Mouse (Mus musculus): ENCODE results near the gene Olfr574. TPM values are rescaled to one million over a fixed set of nuclear protein-coding genes. Genes with fewer than 3 reads are reported as not detected.

Olfr574 gene
- polyA plus RNA-seq, 1 experiment, result not detected

- Histone ChIP-seq H3K4me1 (ENCODE audit: control insufficient read depth, insufficient read depth, low read length) (no peaks in the 10 kb centered on the region), H3K4me3 (replicated peaks; ENCODE audit: extremely low read depth, low read depth, low read length) (no peak overlapping the region)
- DNase-seq, result no peak
- WGBS, result 50% methylated on average over 3 of the region's 3 CpGs
- TF ChIP-seq POLR2A (IDR thresholded peaks at IDR 0.05; ENCODE audit: borderline replicate concordance, extremely low read depth, low read depth, low read length), result no peak
- no peak for TF ChIP-seq CTCF (IDR thresholded peaks at IDR 0.05; ENCODE audit: insufficient read depth, low read length)
Observed at GRCm38 (mm10) chr7:102958137-102958536, 9.9 kb downstream of the Olfr574 start.

- TF ChIP-seq CTCF (IDR thresholded peaks at IDR 0.05; ENCODE audit: insufficient read depth, low read length) (no peak), POLR2A (IDR thresholded peaks at IDR 0.05; ENCODE audit: borderline replicate concordance, extremely low read depth, low read depth, low read length) (no peak)
- no peak for DNase-seq
- Histone ChIP-seq H3K4me1 (ENCODE audit: control insufficient read depth, insufficient read depth, low read length) (no peaks in the 10 kb centered on the region), H3K4me3 (replicated peaks; ENCODE audit: extremely low read depth, low read depth, low read length) (no peak within 1 kb of the TSS)
- 23% methylated on average over 1 of the region's 1 CpGs for WGBS
Observed at GRCm38 (mm10) chr7:102958593-102958992, 10.3 kb downstream of the Olfr574 start, which contains the start of gene Olfr575. Olfr575 (minus strand) TSS chr7:102958775.

- no peak within 1 kb of the TSS for H3K4me3 ChIP-seq (replicated peaks; ENCODE audit: extremely low read depth, low read depth, low read length)
- no peaks in the 10 kb centered on the region; the same call in 1 of the 2 replicates for H3K4me1 ChIP-seq (ENCODE audit: control insufficient read depth, insufficient read depth, low read length)
- TF ChIP-seq POLR2A (IDR thresholded peaks at IDR 0.05; ENCODE audit: borderline replicate concordance, extremely low read depth, low read depth, low read length) (no peak), CTCF (IDR thresholded peaks at IDR 0.05; ENCODE audit: insufficient read depth, low read length) (no peak)
- 14% methylated on average over 2 of the region's 2 CpGs for WGBS
- DNase-seq, result no peak
Observed at GRCm38 (mm10) chr7:102962360-102962759, 14.1 kb downstream of the Olfr574 start, which contains the start of gene Olfr576. Olfr576 (plus strand) TSS chr7:102962660.

GRCm38 (mm10) chr7:102974399-102974798 is 26.1 kb downstream of the Olfr574 start:
- DNase-seq, result no peak
- TF ChIP-seq POLR2A (IDR thresholded peaks at IDR 0.05; ENCODE audit: borderline replicate concordance, extremely low read depth, low read depth, low read length) (no peak), CTCF (IDR thresholded peaks at IDR 0.05; ENCODE audit: insufficient read depth, low read length) (no peak)
- WGBS, result 26% methylated on average over 1 of the region's 1 CpGs
- no peaks in the 10 kb centered on the region for H3K4me1 ChIP-seq (ENCODE audit: control insufficient read depth, insufficient read depth, low read length)
- H3K4me3 ChIP-seq (replicated peaks; ENCODE audit: extremely low read depth, low read depth, low read length), result no peak overlapping the region

GRCm38 (mm10) chr7:102975843-102976242 is 27.6 kb downstream of the Olfr574 start, which contains the start of gene Olfr577:
Olfr577 (minus strand) TSS chr7:102975943.
- DNase-seq, result no peak

GRCm38 (mm10) chr7:102989224-102989623 is 41.0 kb downstream of the Olfr574 start, which contains the start of gene Olfr578:
Olfr578 (minus strand) TSS chr7:102989324.
- DNase-seq, result no peak
- Histone ChIP-seq H3K4me3 (replicated peaks; ENCODE audit: extremely low read depth, low read depth, low read length) (no peak within 1 kb of the TSS), H3K4me1 (ENCODE audit: control insufficient read depth, insufficient read depth, low read length) (no peaks in the 10 kb centered on the region)
- no peak for TF ChIP-seq POLR2A (IDR thresholded peaks at IDR 0.05; ENCODE audit: borderline replicate concordance, extremely low read depth, low read depth, low read length)
- WGBS, result 56% methylated on average over 3 of the region's 3 CpGs

More at GRCm38 (mm10) chr7:102975843-102976242, 27.6 kb downstream of the Olfr574 start, which contains the start of gene Olfr577:
- Histone ChIP-seq H3K4me1 (ENCODE audit: control insufficient read depth, insufficient read depth, low read length) (no peaks in the 10 kb centered on the region), H3K4me3 (replicated peaks; ENCODE audit: extremely low read depth, low read depth, low read length) (no peak within 1 kb of the TSS)
- WGBS, result 67% methylated on average over 2 of the region's 2 CpGs
- TF ChIP-seq POLR2A (IDR thresholded peaks at IDR 0.05; ENCODE audit: borderline replicate concordance, extremely low read depth, low read depth, low read length) (no peak), CTCF (IDR thresholded peaks at IDR 0.05; ENCODE audit: insufficient read depth, low read length) (no peak)

Other genes starting within 250 kb of the Olfr574 start
- gene Olfr558, start 246.3 kb upstream of the Olfr574 start, polyA plus RNA-seq (2012; rRNA removed), result 0.17 and 0.37 TPM in 2 replicates
- gene Olfr33, start 229.4 kb upstream of the Olfr574 start, polyA plus RNA-seq (2012; rRNA removed), result not detected in 2 replicates
- not detected in 2 replicates for gene Olfr559, start 221.0 kb upstream of the Olfr574 start, polyA plus RNA-seq (2012; rRNA removed)
- gene Olfr560, start 189.1 kb upstream of the Olfr574 start, polyA plus RNA-seq (2012; rRNA removed), result not detected in 2 replicates
- 0.53 and 1.7 TPM in 2 replicates for gene Olfr78, start 189.0 kb upstream of the Olfr574 start, polyA plus RNA-seq (2012; rRNA removed)
- 0.10 TPM in 1 of 2 replicates, not detected in the other for gene Olfr561, start 177.2 kb upstream of the Olfr574 start, polyA plus RNA-seq (2012; rRNA removed)
- not detected in 2 replicates for gene Olfr564, start 145.0 kb upstream of the Olfr574 start, polyA plus RNA-seq (2012; rRNA removed)
- gene Olfr566, start 89.7 kb upstream of the Olfr574 start, polyA plus RNA-seq (2012; rRNA removed), result not detected in 2 replicates
- not detected in 2 replicates for gene Olfr568, start 71.3 kb upstream of the Olfr574 start, polyA plus RNA-seq (2012; rRNA removed)
- not detected in 2 replicates for gene Olfr569, start 57.6 kb upstream of the Olfr574 start, polyA plus RNA-seq (2012; rRNA removed)
- gene Olfr570, start 53.9 kb upstream of the Olfr574 start, polyA plus RNA-seq (2012; rRNA removed), result not detected in 2 replicates
- not detected in 2 replicates for gene Olfr571, start 30.9 kb upstream of the Olfr574 start, polyA plus RNA-seq (2012; rRNA removed)
- not detected in 2 replicates for gene Olfr572, start 24.1 kb upstream of the Olfr574 start, polyA plus RNA-seq (2012; rRNA removed)
- gene Olfr573-ps1, start 5.9 kb upstream of the Olfr574 start, polyA plus RNA-seq (2012; rRNA removed), result not detected in 2 replicates
- gene Olfr575, start 10.3 kb downstream of the Olfr574 start, polyA plus RNA-seq (2012; rRNA removed), result not detected in 2 replicates
- gene Olfr576, start 14.2 kb downstream of the Olfr574 start, polyA plus RNA-seq (2012; rRNA removed), result not detected in 2 replicates
- not detected in 2 replicates for gene Olfr577, start 27.5 kb downstream of the Olfr574 start, polyA plus RNA-seq (2012; rRNA removed)
- gene Olfr578, start 40.9 kb downstream of the Olfr574 start, polyA plus RNA-seq (2012; rRNA removed), result not detected in 2 replicates
- gene Olfr582, start 89.6 kb downstream of the Olfr574 start, polyA plus RNA-seq (2012; rRNA removed), result not detected in 2 replicates
- gene Olfr583, start 102.8 kb downstream of the Olfr574 start, polyA plus RNA-seq (2012; rRNA removed), result not detected in 2 replicates
- gene Olfr584, start 133.4 kb downstream of the Olfr574 start, polyA plus RNA-seq (2012; rRNA removed), result not detected in 2 replicates
- not detected in 2 replicates for gene Olfr585, start 149.3 kb downstream of the Olfr574 start, polyA plus RNA-seq (2012; rRNA removed)
- not detected in 2 replicates for gene Olfr586, start 177.2 kb downstream of the Olfr574 start, polyA plus RNA-seq (2012; rRNA removed)
- gene Olfr588-ps1, start 192.4 kb downstream of the Olfr574 start, polyA plus RNA-seq (2012; rRNA removed), result not detected in 2 replicates
- gene Olfr589, start 207.9 kb downstream of the Olfr574 start, polyA plus RNA-seq (2012; rRNA removed), result not detected in 2 replicates
- not detected in 2 replicates for gene Olfr591, start 229.9 kb downstream of the Olfr574 start, polyA plus RNA-seq (2012; rRNA removed)
- gene Olfr592, start 236.3 kb downstream of the Olfr574 start, polyA plus RNA-seq (2012; rRNA removed), result not detected in 2 replicates

Data from lung, adult 2 months (tissue).